Mouse (Mus musculus) embryo, embryonic 10 days (tissue): ENCODE measurements at regions not wholly inside any gene's neighbourhood (a gene's known extent, or its start where the extent isn't known, plus 50 kb on each side); places are given as distances from the start of the nearest gene placed in this dataset.

Source experiments
- DNase-seq: peaks from one replicate; pipeline ENCODE4 v3.0.0-alpha.2; 2015; ENCODE audit warnings: low spot score

GRCm38 (mm10) chr8:25340729-25341128 lies 516.6 kb upstream of the Adam5 start:
- DNase-seq = no peak

DNA sequence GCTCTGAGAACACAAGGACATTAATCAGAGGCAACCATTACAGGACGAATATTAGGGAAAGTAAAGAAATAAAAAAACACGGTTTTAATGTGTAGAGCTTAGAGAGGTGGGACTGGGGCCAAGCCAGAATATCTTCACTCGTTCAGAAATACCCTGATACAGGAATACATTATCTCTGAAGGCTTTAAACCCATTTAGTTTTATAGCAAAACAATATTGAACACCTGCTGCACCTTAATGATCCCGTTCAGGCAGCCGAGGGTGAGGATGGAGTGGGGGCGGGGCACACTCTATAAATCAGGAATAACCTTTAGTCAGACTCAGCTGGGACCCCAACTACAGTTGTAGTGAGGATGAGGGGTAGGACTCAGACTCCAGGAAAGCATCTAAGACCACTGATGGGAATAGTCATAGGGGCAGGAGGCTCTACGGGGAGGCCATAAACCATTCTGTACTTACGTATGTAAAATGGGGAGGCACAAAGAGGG lies 508.0 kb upstream of the Adam5 start:
- DNase-seq = no peak

DNA sequence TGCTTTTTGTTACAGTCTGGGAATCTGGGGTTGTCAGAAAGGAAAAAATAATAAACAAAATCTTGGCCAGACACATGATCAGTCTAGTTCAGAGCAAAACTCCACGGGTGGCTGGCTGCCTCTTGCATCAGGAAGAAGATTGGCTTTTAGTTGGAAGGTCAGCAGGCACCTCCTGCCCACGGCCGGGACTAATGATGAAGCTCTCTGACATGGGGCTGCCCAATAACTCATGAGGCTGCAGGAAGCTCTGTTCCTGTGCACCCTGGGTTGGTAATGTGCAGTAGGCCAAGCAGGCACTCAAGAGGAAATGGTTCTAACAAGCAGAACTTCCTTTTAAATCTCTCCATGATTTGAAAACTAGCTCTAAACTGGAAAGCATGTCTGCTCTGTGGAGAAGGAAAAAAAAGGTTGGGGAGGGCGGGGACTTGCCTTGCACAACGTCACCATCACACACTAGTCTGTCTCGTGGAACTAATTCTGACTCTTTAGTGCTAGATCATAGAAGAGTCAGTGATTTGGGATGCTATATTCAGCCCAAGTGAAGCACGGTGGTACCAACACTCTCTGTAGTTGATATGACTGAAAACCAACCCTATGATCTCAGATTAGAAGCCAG lies 507.1 kb upstream of the Adam5 start:
- peak; percentile 25 for DNase-seq

DNA sequence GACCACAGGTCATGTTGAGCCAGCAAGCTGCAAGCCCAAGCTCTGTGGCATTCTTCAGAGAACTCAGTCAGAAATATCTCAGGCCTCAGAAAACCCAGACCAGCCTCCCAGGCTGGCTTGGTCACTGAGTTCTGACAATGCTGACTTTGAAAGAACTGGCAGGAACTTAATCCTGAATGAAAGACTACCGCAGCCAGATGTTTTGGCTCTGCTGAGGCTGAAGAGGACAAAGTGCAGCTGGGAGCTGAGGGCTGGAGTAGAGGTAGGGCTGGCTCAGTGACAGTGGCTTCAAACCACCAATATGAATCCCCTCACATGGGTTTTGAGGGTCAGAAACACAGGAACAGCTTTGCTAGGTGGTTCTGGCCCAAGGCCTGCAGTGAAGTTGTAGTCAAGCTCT lies 505.6 kb upstream of the Adam5 start:
- no peak for DNase-seq

GRCm38 (mm10) chr8:25328318-25328717 lies 504.1 kb upstream of the Adam5 start:
- no peak for DNase-seq

DNA sequence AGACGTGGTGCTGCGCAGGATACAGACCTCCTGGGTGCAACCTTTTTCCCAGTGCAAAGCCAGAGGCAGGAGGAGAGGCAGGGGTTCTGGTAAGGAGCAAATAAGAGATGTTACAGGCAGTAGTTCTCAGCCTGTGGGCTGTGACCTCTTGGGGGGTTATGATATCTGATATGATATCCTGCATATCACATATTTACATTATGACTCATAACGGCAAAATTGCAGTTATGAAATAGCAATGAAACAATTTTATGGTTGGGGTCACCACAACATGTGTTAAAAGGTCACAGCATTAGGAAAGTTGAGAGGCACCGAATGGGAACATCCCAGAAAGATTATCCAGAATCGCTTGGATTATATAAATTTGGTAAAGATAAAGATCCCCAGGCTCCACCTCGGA lies 502.8 kb upstream of the Adam5 start:
- no peak for DNase-seq

DNA sequence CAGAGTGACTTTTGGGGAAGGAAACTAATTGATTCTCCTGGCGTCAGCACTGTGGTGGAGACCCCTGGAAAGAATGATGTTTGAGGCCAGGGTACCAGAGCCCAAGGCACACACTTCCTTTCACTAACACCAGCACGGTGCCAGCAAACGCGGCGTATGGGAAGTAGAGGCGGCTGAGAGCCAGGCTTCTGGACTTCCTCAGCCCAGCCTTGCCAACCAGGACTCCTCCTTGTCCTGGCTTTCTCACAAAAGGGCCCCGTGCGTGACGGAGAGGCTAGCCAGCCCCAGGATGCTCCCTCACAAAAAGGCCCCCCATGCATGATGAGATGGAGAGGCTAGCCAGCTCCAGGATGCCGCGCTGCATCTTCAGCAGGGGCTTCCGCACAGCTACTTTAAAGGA lies 502.1 kb upstream of the Adam5 start:
- DNase-seq = no peak

- DNase-seq = no peak
Observed at GRCm38 (mm10) chr8:25324731-25325130, 500.6 kb upstream of the Adam5 start.

GRCm38 (mm10) chr8:25323643-25324420 lies 499.7 kb upstream of the Adam5 start:
- DNase-seq = no peak

DNA sequence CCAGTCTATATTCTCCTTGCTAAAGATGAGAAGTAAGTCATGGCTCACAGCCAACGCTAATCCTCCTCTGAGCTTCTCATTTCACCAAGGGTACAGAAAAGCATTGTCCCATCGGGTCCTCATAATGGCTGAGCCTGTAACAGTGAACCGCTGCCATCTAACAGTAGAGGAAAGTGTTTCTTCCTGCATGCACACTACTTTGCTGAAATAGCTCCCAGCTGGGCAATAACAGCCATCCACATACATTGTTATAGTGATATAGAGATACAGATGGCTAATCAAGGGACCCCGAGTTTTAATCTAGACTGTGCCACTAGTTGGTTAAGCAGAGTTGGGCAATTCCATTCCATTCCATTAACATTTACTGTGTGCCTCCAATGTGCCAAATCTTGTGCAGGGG lies 492.2 kb upstream of the Adam5 start:
- DNase-seq = no peak

GRCm38 (mm10) chr8:25311811-25312533 lies 487.8 kb upstream of the Adam5 start:
- no peak for DNase-seq

DNA sequence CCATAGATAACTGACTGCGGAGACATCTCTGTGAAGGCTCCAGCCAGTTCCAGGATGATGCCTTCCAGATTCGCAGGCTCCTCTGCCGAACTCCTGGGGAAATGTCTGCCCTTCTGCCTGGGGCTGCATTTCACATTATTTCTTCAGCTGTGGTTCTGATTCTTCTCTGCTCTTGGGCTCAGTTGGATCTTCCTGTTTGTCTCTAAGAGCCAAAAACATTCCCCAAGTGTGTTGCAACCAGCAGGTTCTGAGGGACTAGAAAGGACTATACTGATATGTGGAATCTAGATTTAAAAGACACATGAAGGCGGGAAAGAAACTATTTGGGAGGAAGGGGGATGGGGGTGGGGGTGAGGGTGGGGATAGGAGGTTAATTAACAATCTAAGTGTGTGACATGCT lies 483.8 kb upstream of the Adam5 start:
- no peak for DNase-seq

- DNase-seq = no peak
Observed at GRCm38 (mm10) chr8:25307511-25307910, 483.3 kb upstream of the Adam5 start.

GRCm38 (mm10) chr8:25306769-25307491 lies 482.8 kb upstream of the Adam5 start:
- DNase-seq = no peak
